Mouse (Mus musculus) heart, postnatal 0 days (tissue): ENCODE measurements around the gene Nemp2.

Experiments used
- CTCF ChIP-seq: IDR thresholded peaks from 2 replicates; pipeline ENCODE4 v1.5.1; 2016; ENCODE audit warnings: antibody characterized with exemption, control low read depth, low read depth
- EP300 ChIP-seq: IDR thresholded peaks from 2 replicates; pipeline ENCODE4 v1.6.1; 2016; ENCODE audit warnings: antibody characterized with exemption, low read depth

- TF ChIP-seq CTCF (no peak), EP300 (no peak)
These were observed 24.6 kb downstream of the Nemp2 start for GRCm38 (mm10) chr1:52655153-52655552.
